Mouse (Mus musculus) CD4-positive helper T cell, adult 2 months (primary cell): ENCODE results near the gene C1d.
"Not testable (repeated sequence)": the region's sequence is repeated elsewhere in the genome, so short reads cannot be mapped to it uniquely, and the experiment has no call there.

Source experiments
- DNase-seq: peaks from one replicate; pipeline ENCODE4 v3.0.0-alpha.2; 2012; ENCODE audit warnings: low read depth, missing footprints, low spot score

C1d gene

GRCm38 (mm10) chr11:17257443-17257842 is at the start of gene C1d:
TSS of gene C1d (plus strand) at chr11:17257579.
- peak; percentile 95 for DNase-seq

- peak; percentile 97 for DNase-seq
Measured at GRCm38 (mm10) chr11:17211258-17212140, 45.9 kb upstream of the C1d start, which contains the start of gene Pno1. TSS of gene Pno1 (minus strand) at chr11:17211568.

- DNase-seq: peak; percentile 42
Measured at GRCm38 (mm10) chr11:17212141-17212495, 45.3 kb upstream of the C1d start.

- DNase-seq: no peak
Measured at GRCm38 (mm10) chr11:17212903-17213509, 44.4 kb upstream of the C1d start.

DNA sequence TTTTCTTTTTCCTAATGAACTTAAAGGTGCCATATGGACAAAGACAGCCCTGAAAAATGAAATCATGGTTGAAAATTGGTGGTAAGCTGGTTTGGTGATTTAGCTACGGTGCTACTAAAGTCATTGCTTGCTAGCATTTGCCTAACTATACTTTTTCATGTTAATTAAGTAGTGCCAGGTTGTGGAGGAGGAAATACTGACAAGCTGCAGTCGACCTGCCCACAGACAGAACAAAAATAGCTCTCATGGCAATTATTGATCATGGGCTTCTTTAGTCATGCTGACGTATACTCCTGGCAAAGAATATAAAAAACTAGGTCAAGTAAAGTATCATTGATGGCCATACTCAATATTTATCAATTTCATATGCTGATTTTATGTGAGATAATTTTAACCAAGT is 41.9 kb upstream of the C1d start:
- DNase-seq: no peak

GRCm38 (mm10) chr11:17221126-17221525 is 36.3 kb upstream of the C1d start:
- no peak for DNase-seq

- DNase-seq: no peak
Measured at GRCm38 (mm10) chr11:17232792-17233191, 24.6 kb upstream of the C1d start.

DNA sequence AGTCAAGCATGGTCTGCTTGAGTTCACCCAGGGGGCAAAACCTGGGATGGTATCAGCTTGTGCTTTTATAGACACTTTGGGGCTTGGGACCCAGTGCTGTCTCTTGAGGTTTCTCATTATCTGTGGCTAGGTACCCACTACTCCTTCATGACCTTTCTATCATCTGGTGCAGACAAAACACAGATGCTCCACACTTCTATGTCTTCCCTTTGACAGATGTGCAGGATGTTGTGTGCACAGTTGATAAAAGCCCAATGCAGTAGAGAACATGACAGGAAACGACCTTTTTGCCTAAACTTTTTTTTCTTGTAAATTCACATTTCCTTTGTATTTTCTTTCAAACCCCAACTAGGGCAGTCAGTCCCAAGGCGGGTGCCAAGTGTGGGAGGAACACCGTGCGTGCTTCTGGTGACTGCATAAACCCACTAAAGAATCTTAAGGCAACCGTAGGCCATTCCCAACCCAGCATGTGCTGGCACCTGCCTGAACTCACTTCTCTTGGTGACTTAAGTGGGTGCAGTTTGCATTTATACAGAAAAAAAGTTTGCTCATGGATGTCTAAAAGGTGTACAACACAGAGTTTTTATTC is 20.8 kb upstream of the C1d start:
- no peak for DNase-seq

DNA sequence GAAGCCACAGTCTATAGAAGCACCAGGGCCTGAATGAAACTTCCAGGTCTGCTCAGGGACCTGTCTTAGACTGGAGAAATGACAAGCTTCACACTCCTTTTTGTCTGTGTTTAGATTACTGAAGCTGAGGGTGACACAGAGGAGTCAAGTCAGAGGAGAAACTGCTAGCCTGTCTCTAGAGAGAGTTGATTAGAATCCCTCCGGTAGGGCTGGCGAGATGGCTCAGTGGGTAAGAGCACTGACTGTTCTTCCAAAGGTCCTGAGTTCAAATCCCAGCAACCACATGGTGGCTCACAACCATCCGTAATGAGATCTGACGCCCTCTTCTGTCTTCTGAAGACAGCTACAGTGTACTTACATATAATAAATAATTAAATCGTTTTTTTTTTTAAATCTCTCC is 18.8 kb upstream of the C1d start:
- not testable (repeated sequence) for DNase-seq

GRCm38 (mm10) chr11:17248715-17249114 is 8.7 kb upstream of the C1d start:
- no peak for DNase-seq

DNA sequence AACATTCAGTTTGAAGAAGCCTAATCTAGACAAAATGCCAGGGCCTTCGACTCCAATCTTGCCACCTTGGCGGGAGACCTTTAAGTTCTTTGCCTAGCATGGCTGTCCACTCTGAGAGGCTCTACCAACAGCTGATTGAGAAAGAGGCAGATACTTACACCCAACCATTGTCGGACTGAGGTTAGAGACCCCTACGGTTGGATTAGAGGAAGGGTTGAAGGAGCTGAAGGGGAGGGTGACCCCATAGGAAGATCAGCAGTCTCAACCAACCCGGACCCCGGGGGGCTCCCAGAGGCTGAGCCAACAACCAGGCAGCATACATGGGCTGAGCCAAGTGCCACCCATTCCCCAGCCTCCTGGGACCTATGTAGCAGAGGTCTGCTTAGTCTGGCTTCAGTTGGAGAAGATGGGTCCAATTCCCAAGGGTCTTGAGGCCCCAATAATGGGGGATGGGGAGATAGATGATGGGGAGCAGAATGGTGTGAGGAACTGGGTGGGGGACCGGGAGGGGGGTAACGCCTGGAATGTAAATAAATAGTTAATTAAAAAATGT is 490 bp upstream of the C1d start:
- DNase-seq: no peak

- DNase-seq: peak; percentile 73
Measured at GRCm38 (mm10) chr11:17257861-17258260, 482 bp downstream of the C1d start.

DNA sequence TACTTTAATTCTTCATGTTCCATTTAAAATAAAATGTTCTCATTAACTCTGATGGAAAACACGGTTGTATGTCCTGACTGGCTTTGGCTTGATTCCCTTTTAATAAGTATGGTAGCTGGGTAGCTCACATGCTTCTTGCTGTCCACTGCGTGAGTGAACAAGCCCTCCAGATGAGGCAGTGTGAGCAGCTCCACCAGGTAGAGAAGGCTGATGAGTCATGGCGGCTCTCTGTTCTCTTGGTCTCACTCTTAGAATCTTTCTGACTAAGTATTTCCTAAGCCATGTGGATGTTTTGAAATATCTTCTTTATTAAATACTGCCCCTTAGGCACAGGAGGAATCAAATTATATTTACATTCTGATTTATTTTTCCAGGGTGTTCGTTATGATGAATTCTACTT is 9.8 kb downstream of the C1d start:
- no peak for DNase-seq

GRCm38 (mm10) chr11:17268801-17269200 is 11.4 kb downstream of the C1d start:
- DNase-seq: no peak

- DNase-seq: peak; percentile 53
Measured at GRCm38 (mm10) chr11:17279959-17280358, 22.6 kb downstream of the C1d start.

DNA sequence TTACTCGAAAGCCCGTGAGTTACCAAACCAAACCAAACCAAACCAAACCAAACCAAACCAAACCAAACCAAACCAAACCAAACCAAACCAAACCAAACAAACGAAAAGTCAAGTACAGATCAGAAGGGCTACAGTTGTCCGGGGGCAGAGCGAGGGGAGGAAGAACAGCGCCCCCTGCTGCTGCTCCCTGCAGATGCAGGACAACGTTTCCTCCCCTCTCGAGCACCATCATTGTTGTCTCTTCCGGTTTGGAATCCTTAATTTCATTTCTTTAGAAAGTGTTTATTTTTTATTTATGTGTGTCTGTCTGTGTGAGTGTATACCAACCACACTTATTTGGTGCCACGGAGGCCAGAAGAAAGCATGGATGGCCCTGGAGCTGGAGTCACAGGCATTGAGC is 26.7 kb downstream of the C1d start:
- DNase-seq: peak; percentile 33

- DNase-seq: no peak
Measured at GRCm38 (mm10) chr11:17288884-17289283, 31.5 kb downstream of the C1d start.

- DNase-seq: no peak
Measured at GRCm38 (mm10) chr11:17306007-17306891, 48.9 kb downstream of the C1d start.

- DNase-seq: no peak
Measured at GRCm38 (mm10) chr11:17307457-17307856, 50.1 kb downstream of the C1d start.
